Mouse (Mus musculus) kidney, adult 8-10 months (tissue): ENCODE results near the gene Wwox.

Experiments
- DNase-seq, 2 experiments: peaks; one replicate each; pipeline ENCODE4 v3.0.0; 2022

Gene Wwox

DNA sequence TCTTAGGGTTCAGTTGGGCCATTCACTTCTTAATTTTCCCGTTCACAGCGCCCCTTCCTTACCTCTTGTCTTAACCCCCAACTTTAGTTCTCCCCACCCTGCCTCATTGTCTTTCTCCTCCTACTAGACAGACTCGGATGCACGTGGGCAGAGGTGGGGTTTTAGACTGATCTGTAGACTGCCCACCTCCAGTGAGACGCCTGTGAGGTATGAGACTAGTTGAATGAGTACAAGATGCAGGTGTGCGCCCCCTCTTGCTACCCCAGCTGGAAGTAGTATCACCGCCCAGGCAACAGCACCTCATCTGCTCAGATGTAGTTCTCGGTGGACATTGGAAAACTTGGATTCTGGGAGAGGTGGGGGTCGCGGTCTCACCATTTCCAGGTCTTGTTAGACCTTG is 437.8 kb downstream of the Wwox start:
- no peak for DNase-seq

DNA sequence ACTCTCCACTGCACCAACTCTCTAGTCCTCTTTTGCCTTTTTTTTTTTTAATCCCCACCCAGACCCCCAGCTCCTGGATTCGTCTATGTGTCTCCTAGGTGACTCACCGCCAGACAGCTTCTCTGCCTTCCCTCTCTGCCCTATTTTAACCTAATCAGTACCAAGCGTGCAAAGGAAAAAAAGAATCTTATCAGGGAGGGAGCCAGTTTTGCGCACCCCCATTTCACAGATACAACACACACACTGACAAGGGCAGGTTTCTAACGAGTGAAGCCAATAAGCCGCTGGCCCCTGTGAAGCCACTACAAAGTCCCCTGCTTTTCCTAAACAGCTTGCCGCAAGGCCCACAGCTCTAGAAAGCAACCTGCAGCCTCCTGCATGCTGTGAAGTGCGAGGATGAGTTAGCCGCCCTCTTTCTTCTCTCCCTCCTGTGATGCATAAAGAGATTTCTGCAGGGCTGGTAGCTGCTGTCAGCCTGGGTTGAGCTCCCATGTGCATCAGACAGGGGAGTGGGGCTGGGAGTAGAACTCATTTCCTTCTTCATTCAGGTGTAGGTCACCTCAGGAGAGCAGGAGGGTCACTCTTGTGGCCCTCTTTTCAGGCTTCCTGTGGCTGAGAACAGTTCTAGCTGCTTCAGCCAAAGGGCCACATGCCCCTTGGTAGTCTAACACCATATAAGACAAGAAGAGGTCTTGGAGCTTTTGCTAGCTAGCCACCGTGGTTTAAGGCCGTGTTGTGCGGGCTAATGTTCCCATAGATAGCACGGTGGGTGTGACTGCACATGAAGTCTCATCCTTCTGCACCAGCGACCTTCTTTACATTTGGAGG is 439.2 kb downstream of the Wwox start:
- DNase-seq, result no peak

DNA sequence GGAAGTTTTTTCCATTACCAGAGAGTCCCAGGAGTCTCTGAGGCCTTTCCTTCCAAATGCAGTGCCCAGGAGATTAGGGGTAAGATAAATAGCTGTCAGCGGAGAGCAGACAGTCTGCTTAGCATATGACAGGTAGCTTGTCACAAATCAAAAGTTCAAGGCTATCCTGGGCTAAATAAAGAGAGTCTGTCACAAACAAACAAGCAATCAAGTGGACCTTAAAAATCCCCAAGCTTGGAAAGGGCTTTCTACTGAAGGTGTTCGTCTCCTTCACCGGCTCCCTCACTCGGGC is 439.8 kb downstream of the Wwox start:
- DNase-seq, result no peak

DNA sequence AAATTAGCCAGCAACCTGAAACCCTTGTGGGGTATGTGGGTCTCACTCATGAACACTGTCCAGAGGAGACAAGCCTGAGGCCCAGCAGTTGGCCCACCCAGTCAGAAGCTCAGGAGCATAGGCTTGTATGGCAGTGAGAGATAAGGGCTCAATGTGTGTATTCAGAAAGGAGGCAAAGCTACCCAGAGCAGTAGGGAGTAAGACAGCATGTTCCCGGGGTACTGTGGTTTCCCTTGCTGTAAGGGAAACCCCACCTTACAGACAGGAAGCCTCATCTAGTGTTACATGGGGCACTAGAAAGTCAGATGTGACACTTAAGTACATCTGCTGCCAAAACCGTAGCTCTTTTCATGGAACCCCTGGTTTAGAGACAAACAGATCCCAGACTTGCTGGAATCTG is 440.2 kb downstream of the Wwox start:
- no peak for DNase-seq

DNA sequence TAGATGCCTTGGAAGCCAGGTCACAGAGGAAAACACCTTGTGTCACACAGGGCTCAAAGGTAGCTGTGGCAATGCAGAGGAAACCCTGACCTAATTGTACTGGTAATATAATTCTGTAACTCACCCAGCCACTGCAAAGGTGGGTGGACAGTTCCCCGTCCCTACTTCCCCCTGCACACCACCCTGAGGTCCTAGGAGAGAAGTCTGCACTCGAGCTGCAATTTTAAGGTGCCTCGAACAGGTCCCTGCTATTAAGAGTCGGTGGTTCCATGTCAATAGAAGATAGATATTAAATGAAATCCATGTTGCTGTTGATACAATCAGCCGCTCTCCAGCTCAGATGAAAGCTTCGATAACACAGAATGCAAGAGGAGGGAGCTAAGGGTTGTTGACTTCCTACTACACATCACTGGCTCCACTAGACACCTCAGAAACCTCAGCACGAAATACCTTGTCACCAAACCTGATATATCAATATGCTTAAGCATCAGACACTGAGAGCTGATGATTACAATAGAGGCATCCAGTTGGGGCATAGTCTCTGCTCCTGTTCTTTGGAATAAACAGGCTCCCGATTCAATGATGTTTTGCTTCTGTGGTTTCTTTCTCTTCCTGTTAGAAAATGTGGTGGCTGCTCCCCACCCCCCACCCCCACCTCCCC is 441.1 kb downstream of the Wwox start:
- no peak for DNase-seq

DNA sequence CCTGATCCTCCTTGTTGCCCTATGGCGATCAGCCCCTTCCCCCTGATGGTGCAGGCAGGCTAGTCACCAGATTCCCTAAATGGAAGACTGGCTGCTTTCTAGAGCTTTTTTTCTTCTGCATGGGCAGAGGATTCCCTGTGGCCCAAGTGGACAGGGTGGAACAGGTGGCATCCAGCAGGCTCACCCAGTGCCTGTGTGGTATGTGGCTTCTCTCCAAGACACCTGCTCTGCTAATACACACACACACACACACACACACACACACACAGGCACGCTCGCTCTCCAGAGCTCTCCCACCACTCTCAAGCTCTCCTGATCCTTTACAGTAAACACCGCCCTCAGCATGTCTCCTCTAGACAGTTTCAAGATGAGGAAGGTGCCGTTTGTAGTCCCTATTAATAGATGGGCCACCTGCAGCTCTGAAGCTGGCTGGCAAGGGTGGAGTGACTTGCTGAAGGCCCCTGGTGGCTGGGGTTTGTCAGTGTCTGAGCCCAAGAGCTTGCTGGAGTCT is 442.5 kb downstream of the Wwox start:
- DNase-seq, result peak; percentile 23 to 43

DNA sequence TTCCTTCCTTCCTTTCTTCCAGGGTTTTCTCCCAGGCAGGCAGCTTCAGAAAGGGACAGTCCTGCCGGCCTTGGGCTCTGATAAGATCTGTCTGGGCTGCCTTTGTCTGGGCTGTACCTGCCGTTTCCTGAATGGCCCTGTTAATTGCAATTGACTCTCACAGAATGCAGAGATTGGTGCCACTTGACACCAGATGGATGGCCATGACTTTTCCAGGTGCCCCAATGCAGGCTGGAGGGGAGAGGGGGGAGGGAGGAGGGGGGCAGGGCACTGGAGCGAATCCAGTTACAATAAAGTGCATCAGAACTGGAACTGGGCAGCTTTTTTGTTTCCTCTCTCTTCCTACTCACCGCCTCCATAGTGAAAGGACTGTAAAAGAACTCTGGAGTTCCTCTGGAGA is 443.0 kb downstream of the Wwox start:
- DNase-seq, result peak; percentile 16 to 46

DNA sequence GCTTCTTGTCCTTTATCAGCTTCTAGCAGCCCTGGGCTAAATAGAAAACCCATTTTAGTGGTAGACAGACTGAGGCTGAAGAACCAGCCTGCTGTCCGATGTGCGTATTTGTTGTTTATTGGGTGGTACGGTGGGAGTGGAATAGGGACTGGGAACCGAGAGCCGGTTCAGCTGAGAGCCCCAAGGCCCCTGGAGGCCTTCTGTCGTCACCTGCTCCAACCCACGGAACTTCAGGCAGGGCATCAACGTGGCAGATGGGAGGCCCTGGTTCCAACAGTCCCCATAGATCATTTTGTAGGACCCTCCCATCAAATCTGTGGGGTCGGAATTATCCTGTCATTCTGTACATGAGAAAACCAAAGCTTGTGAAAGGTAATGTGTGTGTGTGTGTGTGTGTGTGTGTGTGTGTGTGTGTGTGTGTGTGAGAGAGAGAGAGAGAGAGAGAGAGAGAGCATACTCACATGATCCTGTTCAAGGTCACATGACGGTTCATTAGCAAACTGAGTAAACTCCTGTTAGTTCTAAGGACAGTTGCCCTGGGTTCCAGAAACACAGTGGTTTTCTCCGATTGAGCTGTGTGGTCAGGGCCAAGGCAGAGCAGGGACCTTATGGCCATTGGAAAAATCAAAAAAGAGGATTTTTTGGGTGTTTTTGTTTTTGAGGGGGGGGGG is 443.6 kb downstream of the Wwox start:
- no peak for DNase-seq

DNA sequence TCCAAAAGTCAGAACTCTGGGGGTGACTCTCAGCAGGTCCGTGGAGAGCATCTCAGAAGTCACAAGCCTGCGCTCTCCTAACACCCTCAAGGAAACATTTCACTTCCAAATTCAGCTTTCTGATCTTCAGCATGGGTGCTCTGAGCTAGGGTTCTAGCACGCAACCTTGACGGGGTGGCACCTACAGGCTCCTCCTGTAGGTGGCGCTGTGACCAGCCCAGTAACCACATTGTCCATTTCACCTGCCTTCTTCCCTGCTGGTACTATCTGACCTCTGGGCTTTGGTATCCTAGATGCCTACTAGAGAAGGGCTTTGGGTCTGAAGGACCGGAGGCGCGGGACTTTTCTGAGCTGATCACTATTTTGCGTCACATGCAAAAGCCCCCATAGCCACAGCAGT is 444.5 kb downstream of the Wwox start:
- DNase-seq, result no peak

DNA sequence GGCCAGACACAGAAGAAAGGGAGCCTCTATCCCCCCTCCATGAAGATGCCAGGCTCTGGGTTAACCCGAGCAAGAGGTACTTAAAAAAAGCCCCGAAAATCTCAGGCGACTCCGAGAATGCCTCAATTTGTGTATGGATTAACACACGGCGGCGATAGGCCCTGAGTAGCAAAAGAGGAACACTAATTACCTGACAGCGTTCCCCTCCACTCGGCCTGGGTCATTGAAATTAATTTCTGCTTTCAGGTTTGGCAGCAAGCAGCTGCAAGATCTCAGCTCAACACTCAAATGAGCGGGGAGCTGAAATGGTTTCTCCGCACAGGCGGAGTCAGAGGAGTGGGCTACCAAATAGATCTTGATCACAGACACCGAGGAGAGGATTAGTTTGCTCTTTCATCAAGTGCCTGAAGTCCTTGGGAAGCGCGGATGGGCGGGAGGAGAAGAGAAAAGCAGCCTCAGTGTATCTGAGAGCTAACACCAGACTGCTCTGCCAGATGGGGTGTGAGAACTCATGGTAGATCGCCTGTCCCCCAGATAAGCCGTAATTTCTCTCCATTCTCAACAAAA is 445.7 kb downstream of the Wwox start:
- DNase-seq, result no peak

DNA sequence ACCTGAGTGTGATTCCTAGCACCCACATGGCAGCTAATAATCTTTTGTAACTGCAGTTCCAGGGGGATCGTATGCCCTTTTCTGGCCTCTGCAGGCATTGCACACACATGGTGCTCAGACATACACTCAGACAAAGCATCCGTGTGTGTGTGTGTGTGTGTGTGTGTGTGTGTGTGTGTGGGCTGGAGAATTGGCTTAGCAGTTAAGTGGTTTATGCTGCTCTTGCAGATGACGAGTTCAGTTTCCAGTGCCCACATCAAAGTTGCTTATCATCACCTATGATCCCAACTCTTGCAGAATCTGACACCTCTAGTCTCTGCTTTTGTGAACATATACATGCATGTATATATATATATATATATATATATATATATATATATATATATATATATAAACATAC is 448.9 kb downstream of the Wwox start:
- DNase-seq, result no peak

DNA sequence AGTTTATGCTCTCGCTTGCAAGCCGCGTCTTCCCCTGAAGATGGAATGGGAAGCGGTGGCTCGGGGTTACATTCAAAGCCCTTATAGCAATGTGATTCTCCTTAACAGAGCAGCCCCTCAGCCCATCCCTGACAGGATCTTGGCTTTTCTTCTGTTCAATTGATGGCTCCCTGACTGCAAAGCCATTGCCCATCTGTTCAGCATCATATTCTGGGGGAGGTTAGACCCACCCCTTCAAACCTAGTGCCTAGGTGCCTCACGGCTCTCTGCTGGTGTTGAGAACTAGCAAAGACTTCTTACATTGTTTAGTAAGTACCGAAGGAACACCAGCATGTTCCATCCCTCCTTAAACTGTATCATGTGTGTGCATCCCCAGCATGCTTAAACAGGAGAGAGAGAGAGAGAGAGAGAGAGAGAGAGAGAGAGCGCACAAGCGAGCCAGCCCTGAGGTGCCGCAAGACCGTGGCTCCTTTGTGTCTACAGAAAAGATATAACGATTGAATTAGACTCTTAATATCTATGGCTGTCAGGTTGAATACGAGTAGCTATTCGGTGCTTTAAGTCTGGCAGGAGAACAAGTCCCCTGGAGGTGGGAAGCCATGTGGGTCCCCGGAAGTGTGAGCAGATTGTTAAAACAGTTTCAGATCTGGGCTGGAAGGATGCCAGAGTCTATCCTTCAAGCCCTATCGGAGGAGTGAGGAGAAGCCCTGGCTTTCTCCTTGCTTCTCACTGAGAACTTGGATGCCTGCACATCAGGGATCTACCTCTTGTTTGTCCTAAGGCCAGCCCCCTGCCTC is 450.3 kb downstream of the Wwox start:
- no peak for DNase-seq

DNA sequence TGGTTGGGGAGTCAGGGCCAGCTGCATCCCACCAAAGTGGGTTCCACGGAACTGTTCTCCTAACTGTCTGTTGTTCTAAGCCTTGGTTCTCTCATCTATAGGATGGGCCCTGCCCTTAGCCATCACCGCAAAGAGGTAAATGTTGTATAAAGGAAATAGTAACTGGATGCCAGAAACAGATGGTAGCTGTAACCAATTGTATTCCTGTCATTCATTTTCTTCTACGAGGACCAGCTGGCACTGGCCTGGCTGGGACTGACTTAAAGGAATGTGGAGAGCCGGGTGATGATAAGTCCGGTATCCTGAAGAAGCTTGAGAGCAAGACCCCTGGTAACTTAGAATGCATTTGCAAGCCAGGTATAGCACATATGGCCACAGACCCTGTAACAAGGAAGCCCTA is 451.0 kb downstream of the Wwox start:
- no peak for DNase-seq

DNA sequence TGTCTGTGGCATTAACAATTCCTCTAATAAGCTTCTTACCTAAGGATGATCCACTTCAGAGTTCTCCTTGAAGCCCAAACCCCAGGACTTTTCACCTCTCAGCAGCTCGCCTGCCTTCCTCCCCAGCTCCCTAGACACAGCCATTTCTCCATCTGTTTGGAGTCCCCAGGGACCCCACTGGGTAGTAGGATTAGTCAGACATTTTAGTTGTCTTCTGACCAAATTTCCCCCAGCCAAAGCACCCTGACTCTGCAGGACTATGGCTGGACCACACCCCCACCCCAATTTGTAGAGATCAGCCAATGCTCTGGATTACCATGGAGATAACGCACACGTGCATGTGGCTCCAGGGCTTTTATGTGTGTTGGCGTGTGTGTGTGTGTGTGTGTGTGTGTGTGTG is 451.8 kb downstream of the Wwox start:
- no peak for DNase-seq

DNA sequence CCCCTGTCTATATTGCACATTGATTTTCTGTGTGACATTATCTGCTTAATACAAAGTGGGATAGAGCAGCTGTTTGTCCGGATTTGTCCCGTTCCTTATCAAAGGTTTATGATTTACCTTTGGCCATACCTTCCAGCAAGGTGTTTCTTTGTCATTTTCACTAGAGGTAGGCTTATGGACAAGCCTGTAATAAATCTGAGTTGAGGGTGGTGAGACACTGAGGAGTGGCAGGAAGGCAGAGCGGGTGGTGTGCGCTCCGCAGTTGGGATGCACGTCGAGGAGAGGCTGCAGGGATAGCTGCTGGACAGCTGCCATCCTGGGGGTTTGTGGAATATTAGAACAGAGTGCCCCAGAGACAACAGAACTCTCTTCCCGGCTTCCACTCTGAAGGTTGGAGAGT is 458.0 kb downstream of the Wwox start:
- no peak for DNase-seq

DNA sequence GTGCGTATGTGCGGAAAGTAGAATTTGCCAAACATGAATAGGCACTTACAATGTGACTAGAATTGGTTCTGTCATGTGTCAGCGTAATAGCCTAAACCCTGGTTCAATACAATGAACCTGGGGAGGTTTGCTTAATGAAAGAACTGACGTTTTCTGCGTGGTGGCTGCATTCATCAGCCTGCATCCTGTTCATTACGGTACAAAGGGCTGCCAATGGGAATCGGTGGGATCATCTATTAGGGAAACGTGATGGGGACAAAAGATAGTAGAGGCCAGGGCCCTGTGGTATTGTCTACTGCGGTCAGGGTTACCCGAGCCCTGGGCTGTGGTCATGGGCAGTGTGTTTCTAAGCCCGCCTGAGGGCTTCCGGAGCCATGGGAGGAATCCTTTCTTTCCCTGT is 459.7 kb downstream of the Wwox start:
- no peak for DNase-seq

DNA sequence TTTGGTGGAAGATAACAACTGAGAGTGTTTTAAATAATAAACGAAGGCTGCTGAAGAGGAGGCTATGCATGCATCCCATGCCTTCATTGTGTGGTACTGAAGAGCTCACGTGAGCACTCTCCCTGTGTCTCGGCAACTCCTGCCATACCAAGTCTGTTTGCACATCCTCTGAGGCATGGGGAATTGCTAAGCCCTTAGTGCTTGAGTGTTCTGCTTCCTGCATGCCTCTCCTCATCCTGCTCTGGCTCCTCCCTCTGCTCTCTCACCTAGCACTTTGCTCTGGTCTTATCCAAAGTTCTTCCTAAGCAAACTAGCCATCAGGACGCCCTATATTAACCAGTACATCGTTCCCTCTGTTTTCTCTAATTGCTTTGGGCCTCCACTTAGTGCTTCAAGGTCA is 463.1 kb downstream of the Wwox start:
- DNase-seq, result no peak

DNA sequence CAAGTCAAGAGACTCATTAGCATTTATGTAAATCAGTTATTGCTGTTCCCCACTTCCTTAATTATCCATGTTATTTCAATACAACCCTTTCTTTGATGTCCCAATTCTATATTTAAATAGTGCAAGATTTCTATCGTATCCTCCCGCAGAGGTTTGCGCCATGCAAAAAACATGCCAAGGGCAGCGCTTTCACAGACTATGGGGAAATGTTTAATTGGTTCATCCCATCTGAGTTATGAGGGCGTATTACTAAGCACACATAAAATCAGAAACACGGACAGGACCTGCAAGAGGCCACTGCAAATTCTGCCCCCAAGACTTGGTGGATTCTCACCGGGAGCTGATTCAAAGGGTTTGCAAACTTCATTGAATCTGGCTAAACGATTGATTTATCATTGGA is 468.6 kb downstream of the Wwox start:
- no peak for DNase-seq

DNA sequence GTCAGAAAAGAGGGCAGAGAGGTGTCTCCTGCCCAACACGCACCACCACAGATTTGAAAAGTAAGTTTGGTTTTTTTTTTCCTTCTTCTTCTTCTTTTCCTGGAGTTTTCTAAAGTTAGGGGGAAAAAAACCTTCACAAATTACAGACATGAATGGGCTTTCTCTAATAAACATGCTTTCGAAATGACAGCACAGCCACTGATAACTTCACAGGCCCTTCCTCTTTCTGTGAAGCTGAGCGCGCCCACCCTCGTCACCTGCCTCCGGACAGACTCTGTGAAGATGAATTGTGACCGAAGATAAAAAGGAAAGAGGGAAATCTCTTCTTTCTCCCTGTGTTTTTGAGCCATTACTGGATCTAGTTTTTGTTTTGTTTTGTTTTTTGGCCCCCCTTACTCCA is 469.1 kb downstream of the Wwox start:
- no peak for DNase-seq

DNA sequence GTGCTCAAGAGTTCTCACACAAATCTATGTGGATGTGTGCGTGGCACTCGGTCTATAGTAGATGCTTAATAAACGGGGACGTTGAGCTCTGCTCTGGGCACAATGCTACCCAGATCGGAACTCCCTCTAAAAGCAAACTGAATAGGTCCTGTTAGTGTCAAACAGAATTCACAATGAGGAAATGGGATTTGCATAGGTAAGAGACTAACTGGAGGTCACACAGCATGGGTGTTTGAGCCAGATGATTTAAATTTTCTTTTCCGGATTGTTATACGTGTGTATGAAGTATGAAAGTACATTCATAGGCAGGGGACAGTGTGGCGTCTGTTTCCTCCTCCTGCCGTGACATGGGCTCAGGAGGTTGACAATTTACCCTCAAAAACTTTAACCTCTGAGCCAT is 469.7 kb downstream of the Wwox start:
- DNase-seq, result no peak

DNA sequence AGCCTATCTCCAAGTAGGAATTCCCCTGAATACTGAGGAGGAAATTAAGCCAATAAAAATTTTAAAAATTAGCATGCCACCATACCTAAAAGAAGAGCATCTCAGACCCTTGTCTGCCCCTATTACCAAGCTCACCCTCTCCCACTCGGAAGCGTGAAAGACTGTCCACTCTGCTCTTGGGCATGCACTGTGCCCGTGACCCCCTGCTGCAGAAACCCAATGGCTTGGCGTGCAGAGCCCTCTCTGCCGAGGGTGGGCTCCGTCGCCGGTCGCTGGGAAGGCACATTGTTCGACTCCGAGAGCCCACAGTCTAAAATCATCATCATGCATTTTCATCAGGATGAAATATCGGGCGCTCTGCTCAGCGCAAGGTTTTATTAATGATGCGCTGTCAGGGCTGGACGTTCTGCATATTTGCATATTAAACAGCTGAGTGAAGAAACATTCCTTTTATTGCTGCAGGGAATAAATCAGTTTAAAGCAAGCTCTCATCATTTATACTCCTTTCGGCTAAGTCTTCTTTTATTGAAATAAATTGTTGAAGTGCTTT is 471.7 kb downstream of the Wwox start:
- DNase-seq, result no peak

DNA sequence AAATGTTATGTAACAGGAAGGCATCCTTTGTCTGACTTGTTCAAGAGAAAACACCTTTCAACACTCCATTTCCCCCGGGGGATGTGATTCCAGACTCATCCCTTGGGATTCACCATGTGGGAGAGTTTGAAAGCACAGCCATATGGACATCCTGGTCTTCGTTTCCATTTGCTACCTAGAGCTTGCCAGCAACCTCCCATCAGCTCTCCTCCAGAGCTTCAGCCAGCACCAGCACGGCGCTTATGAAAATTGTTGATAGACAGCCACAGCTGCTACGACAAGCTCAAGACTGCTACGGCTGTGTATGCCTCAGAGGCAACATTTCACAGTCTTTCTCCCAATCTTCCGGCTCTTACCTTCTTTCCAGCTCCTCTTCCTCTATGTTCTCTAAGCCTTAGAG is 484.2 kb downstream of the Wwox start:
- DNase-seq, result no peak

DNA sequence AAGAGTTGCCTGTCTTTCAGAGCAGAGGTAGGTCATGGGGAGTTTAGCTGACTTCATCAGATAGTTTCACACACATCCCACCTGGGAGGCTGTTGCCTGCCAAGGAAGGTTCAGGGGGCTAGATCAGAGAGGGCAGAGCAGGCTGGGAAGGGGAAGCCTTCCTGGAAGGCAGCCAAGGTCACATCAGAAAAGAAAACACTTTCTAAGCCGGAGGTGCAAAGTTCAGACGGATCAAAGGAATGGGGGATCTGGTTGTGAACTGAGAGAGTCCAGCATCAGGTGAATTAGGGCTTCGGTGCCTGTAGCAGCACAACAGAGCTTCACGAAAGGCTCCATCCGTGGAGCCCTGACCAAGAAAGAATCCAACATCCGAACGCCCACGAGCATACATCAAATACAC is 488.0 kb downstream of the Wwox start:
- peak; percentile 3 to 8 for DNase-seq
